Comparison of ENCODE assay signal across 8 mouse cellular contexts in the genomic region with DNA sequence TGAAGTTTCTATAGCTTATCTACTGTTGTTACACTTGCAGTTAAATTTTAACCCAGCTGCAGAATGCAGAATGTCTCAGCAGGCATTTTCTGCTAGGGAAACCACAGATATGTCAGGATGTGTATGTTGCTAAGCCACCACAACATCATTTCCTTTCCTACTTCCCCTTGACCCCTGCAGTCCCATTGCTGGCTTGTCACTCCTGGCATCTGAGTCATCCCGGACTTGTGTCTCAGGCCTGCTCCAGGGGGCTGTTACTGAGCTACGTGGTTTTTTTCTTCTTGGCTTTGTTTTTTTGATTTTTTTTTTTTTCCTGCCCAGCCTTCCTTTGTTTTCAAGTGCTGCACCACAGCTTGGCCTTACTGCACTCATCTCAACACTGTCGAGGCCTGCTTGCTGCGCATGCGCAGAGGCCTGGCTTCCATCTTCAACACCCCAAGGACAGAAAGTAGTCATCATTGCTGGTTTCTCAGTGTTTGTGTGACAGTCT. TPM values are rescaled to one million over a fixed set of nuclear protein-coding genes. Genes with fewer than 3 reads are reported as not detected.
A peak's percentile ranks its signal among the peaks of the same experiment; 100 is the strongest.
DNase-seq lines count a peak whose midpoint lies in the region.

No protein-coding gene starts in this region.

- WGBS in heart, embryonic 10.5 days, result 37% methylated on average over 5 of the region's 5 CpGs

- H3K4me3 ChIP-seq in heart, embryonic 10.5 days, result no peak overlapping the region

- DNase-seq in 416B (ENCODE audit: low read depth), result peak; percentile 100
- peak; percentile 35 to 56 for DNase-seq in adrenal gland, adult 18-20 months (ENCODE audit: low spot score in 2 of 2)
- no peak for DNase-seq in heart, embryonic 10.5 days (ENCODE audit: low spot score)
- DNase-seq in kidney, postnatal 14 days, result peak; percentile 62
- peak; percentile 71 for DNase-seq in monocyte, adult 2 months (ENCODE audit: low read depth in 1 of 2, low spot score in 2 of 2)
- DNase-seq in yolk sac, embryonic 10.5 days (ENCODE audit: low spot score), result peak; percentile 77
- no peak for DNase-seq in right cerebral cortex, postnatal 25 days
- no peak for DNase-seq in cerebellum, postnatal 4 days (ENCODE audit: low spot score in 2 of 2)

- peaks cover 22% of the 10 kb centered on the region for H3K4me1 ChIP-seq in heart, embryonic 10.5 days

- H3K36me3 ChIP-seq in heart, embryonic 10.5 days, result no peaks in the 10 kb centered on the region

- H3K9me3 ChIP-seq in heart, embryonic 10.5 days, result no peaks in the 10 kb centered on the region

- no peaks in the 10 kb centered on the region for H3K27me3 ChIP-seq in heart, embryonic 10.5 days (ENCODE audit: insufficient read depth, poor library complexity, severe bottlenecking)

- peak overlapping the region; percentile 73 for H3K27ac ChIP-seq in heart, embryonic 10.5 days

RNA-seq across cellular contexts. Expression of a gene that starts 46.4 kb away (rescaled TPM):
- 10 to 100 TPM; 20.1 to 25.8 TPM for total RNA-seq in adrenal gland, adult 18-20 months (2021)
- 12.8 and 22.7 TPM in 2 replicates for polyA plus RNA-seq in heart, embryonic 10.5 days (2016; fragmentation: Nextera tagmentation; extraction: Ambion mirVana)

Comparison
In these comparisons a context has a peak if more than half of its experiments do, and no peak if none do; other contexts are left out.
1. DNase-seq: peak in 416B (single experiment), adrenal gland, adult 18-20 months (2 of 2), kidney, postnatal 14 days (single experiment), monocyte, adult 2 months (2 of 2) and yolk sac, embryonic 10.5 days (single experiment); none in heart, embryonic 10.5 days (single experiment), right cerebral cortex, postnatal 25 days (single experiment) and cerebellum, postnatal 4 days (0 of 2).